Mouse (Mus musculus) CD4-positive helper T cell, adult 2 months (primary cell): ENCODE results near the gene Clec4d.

Experiments used
- DNase-seq: peaks from one replicate; pipeline ENCODE4 v3.0.0-alpha.2; 2012; ENCODE audit warnings: low read depth, missing footprints, low spot score

Clec4d gene

GRCm38 (mm10) chr6:123308033-123308432 is 46.1 kb downstream of the Clec4d start, which contains the start of gene Vmn2r19:
Gene Vmn2r19 (plus strand): TSS chr6:123308333.
- DNase-seq = no peak
